Mouse (Mus musculus) heart, embryonic 10.5 days (tissue): ENCODE measurements around the gene Mgat3. TPM values are rescaled to one million over a fixed set of nuclear protein-coding genes. Genes with fewer than 3 reads are reported as not detected.

Source experiments
- DNase-seq: peaks from one replicate; pipeline ENCODE4 v3.0.0-alpha.2; 2017; ENCODE audit warnings: low spot score
- H3K27ac ChIP-seq: fragments of 300-500 bp; sonication (generic); 2 replicates; pipeline ENCODE4 v1.5.1; 2016; ENCODE audit warnings: mild to moderate bottlenecking
- H3K27me3 ChIP-seq: fragments of 300-500 bp; sonication (generic); 2 replicates; pipeline ENCODE4 v1.6.1; 2016; ENCODE audit warnings: mild to moderate bottlenecking; ENCODE audit not compliant: poor library complexity, insufficient read depth, severe bottlenecking
- H3K36me3 ChIP-seq: fragments of 300-500 bp; sonication (generic); 2 replicates; pipeline ENCODE4 v1.6.1; 2016; ENCODE audit warnings: mild to moderate bottlenecking, moderate library complexity
- H3K4me1 ChIP-seq: fragments of 300-500 bp; sonication (generic); 2 replicates; pipeline ENCODE4 v1.6.1; 2016; ENCODE audit warnings: mild to moderate bottlenecking
- H3K4me3 ChIP-seq: fragments of 300-500 bp; sonication (generic); 2 replicates; pipeline ENCODE4 v1.5.1; 2016; ENCODE audit warnings: mild to moderate bottlenecking, moderate library complexity
- H3K9me3 ChIP-seq: fragments of 300-500 bp; sonication (generic); 2 replicates; pipeline ENCODE4 v1.6.1; 2016; ENCODE audit warnings: mild to moderate bottlenecking, moderate library complexity
- WGBS: fragments of 180-500 bp; shearing (Covaris S2); methylation state at CpG from one replicate; pipeline ENCODE4 v1.1.7; 2016; 5-methylcytosine and 5-hydroxymethylcytosine counted together
- polyA plus RNA-seq: library from polyadenylated mRNA; unstranded; fragments of >200 nt; fragmentation: Nextera tagmentation; extraction: Ambion mirVana; gene quantifications from 2 replicates; pipeline ENCODE4 v1.2.1, GENCODE M21; 2016

Mgat3 gene
- polyA plus RNA-seq, 1 experiment from 2014 or later = 2.8 TPM

DNA sequence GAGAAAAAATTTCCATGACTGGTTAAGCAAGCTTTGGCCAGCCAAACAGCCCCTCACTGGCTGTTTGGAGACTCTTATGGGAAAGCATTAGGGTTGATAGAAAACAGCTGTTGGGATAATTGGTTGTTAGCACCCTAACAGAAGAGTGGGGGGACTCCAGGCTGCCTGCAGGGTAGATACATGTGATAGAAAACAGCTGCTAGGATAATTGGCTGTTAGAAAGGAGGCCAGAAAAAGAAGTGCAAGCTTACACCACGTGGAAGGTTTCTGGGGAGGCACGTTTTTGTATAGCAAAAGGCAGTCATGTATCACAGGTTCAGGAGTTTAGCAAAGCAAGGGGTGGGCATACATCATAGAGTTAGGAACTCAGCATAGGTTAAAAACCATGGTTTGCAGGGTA lies 80.0 kb downstream of the Mgat3 start:
- Histone ChIP-seq H3K27me3 (no peaks in the 10 kb centered on the region), H3K4me3 (0 out of 2 replicates have a peak overlapping the region, but pooled peaks have one; percentile 77), H3K36me3 (peaks cover 58% of the 10 kb centered on the region), H3K27ac (peak overlapping the region; percentile 97), H3K4me1 (peaks cover 61% of the 10 kb centered on the region), H3K9me3 (no peaks in the 10 kb centered on the region)
- 24% methylated on average over 2 of the region's 2 CpGs for WGBS
- DNase-seq = no peak

GRCm38 (mm10) chr15:80254207-80254606 lies 80.7 kb downstream of the Mgat3 start:
- WGBS = 43% methylated on average over 6 of the region's 6 CpGs
- Histone ChIP-seq H3K27me3 (no peaks in the 10 kb centered on the region), H3K27ac (peak overlapping the region; percentile 97), H3K4me3 (peak overlapping the region; percentile 77), H3K9me3 (no peaks in the 10 kb centered on the region), H3K4me1 (peaks cover 63% of the 10 kb centered on the region), H3K36me3 (peaks cover 53% of the 10 kb centered on the region)
- no peak for DNase-seq

DNA sequence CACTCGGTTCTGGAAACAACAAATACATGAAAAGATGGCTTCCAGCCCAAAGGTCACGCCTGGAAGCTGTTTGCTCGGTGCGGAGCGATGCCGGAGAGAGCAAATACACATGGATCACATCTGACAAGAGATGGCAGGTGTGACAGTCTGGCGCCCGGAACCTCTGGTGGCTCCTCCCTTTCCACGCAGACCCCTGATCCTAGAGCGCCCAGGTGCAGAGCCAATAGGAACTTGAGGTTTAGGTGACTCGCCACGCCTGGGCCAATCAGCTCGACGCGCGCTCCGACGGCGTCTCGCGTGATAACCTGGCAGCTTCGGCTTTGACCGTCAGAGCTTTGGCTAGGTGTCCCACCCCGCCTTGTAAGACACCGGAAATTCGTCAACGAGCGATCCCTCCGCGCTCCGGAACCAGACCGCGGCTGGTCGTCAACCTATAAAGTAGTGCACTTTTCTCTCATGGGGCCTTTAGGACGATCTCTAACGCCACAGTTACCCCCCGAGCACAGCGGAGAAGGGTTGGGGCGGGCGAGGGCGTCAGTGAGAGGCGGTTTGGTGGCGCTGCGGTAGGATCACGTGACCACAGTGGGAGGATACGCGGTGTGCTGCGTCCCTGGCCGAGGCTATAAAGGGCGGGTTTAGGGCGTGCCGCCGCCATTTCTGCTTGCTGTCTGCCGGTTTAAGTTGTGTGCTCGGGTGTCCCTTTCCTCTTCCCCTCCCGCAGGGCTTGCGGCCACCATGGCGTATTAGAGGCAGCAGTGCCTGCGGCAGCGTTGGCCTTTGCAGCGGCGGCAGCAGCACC lies 81.5 kb downstream of the Mgat3 start, which contains the start of gene Atf4:
TSS of gene Atf4 (plus strand) at position 338 of the 799 bp plus-strand sequence.
- WGBS = under 1% methylated on average over 62 of the region's 62 CpGs

GRCm38 (mm10) chr15:80255646-80256121 lies 82.2 kb downstream of the Mgat3 start:
- Histone ChIP-seq H3K9me3 (no peaks in the 10 kb centered on the region), H3K27ac (peak overlapping the region; percentile 97), H3K27me3 (no peaks in the 10 kb centered on the region), H3K4me3 (peak overlapping the region; percentile 77), H3K4me1 (peaks cover 50% of the 10 kb centered on the region), H3K36me3 (peaks cover 53% of the 10 kb centered on the region)
- under 1% methylated on average over 51 of the region's 51 CpGs for WGBS
- DNase-seq = peak; percentile 95

More for the DNA sequence above, 81.5 kb downstream of the Mgat3 start, which contains the start of gene Atf4:
- peak; percentile 99 for DNase-seq
- no peaks in the 10 kb centered on the region for H3K27me3 ChIP-seq
- H3K4me3 ChIP-seq = peak within 1 kb of the TSS; percentile 77
- H3K9me3 ChIP-seq = no peaks in the 10 kb centered on the region
- H3K4me1 ChIP-seq = peaks cover 55% of the 10 kb centered on the region
- peaks cover 52% of the 10 kb centered on the region for H3K36me3 ChIP-seq
- H3K27ac ChIP-seq = peak within 1 kb of the TSS; percentile 97

DNA sequence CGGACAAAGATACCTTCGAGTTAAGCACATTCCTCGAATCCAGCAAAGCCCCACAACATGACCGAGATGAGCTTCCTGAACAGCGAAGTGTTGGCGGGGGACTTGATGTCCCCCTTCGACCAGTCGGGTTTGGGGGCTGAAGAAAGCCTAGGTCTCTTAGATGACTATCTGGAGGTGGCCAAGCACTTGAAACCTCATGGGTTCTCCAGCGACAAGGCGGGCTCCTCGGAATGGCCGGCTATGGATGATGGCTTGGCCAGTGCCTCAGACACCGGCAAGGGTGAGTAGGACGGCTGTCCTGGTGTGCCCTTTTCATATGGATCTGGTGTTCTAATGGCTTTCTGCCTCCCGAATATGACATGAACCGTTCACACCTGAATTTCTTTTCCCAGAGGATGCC lies 82.7 kb downstream of the Mgat3 start:
- Histone ChIP-seq H3K36me3 (peaks cover 52% of the 10 kb centered on the region), H3K27ac (peak overlapping the region; percentile 97), H3K4me3 (peak overlapping the region; percentile 77), H3K9me3 (no peaks in the 10 kb centered on the region), H3K4me1 (peaks cover 44% of the 10 kb centered on the region), H3K27me3 (no peaks in the 10 kb centered on the region)
- WGBS = 9% methylated on average over 16 of the region's 16 CpGs
- DNase-seq = no peak

GRCm38 (mm10) chr15:80256656-80257601 lies 83.4 kb downstream of the Mgat3 start:
- Histone ChIP-seq H3K4me1 (peaks cover 37% of the 10 kb centered on the region), H3K9me3 (no peaks in the 10 kb centered on the region), H3K36me3 (peaks cover 50% of the 10 kb centered on the region), H3K27me3 (no peaks in the 10 kb centered on the region), H3K27ac (peak overlapping the region; percentile 97), H3K4me3 (peak overlapping the region; percentile 77)
- no peak for DNase-seq
- 67% methylated on average over 12 of the region's 12 CpGs for WGBS

- Histone ChIP-seq H3K4me3 (peak overlapping the region; percentile 77; the same call in 1 of the 2 replicates), H3K27me3 (no peaks in the 10 kb centered on the region), H3K4me1 (peaks cover 37% of the 10 kb centered on the region), H3K27ac (peak overlapping the region; percentile 67; the same call in 1 of the 2 replicates), H3K36me3 (peaks cover 50% of the 10 kb centered on the region), H3K9me3 (no peaks in the 10 kb centered on the region)
- 33% methylated on average over 4 of the region's 4 CpGs for WGBS
- DNase-seq = no peak
Measured at GRCm38 (mm10) chr15:80257602-80258239, 84.2 kb downstream of the Mgat3 start.

GRCm38 (mm10) chr15:80258240-80259170 lies 85.0 kb downstream of the Mgat3 start:
- Histone ChIP-seq H3K4me3 (no peak overlapping the region; the same call in 1 of the 2 replicates), H3K27ac (peak overlapping the region; percentile 67; the same call in 1 of the 2 replicates), H3K4me1 (peaks cover 42% of the 10 kb centered on the region), H3K27me3 (no peaks in the 10 kb centered on the region), H3K9me3 (no peaks in the 10 kb centered on the region), H3K36me3 (peaks cover 44% of the 10 kb centered on the region)
- 54% methylated on average over 11 of the region's 11 CpGs for WGBS
- peak; percentile 91 for DNase-seq

GRCm38 (mm10) chr15:80259406-80260045 lies 86.0 kb downstream of the Mgat3 start:
- 77% methylated on average over 8 of the region's 8 CpGs for WGBS
- Histone ChIP-seq H3K36me3 (peaks cover 44% of the 10 kb centered on the region), H3K4me3 (no peak overlapping the region), H3K27me3 (no peaks in the 10 kb centered on the region), H3K27ac (no peak overlapping the region), H3K9me3 (no peaks in the 10 kb centered on the region), H3K4me1 (peaks cover 33% of the 10 kb centered on the region)
- no peak for DNase-seq

DNA sequence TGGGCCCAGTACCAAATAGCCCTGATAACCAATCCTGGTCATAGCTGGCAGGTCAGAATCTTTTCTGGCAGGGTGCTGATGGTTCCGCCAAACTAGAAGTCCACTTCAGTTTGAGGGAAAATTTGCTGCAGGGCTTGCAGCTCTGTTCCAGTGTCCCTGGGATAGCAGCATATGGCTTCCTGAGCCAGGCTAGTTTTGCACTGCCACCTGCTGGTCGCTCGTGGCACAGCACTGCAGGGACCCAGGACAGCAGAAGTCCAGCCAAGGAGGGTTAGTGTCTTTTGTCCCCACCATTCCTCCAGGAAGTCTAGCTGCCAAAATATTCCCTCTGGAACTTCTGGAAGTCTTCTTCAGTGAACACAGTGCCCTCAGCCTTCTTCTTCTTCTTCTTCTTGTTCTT lies 87.2 kb downstream of the Mgat3 start:
- WGBS = 15% methylated on average over 3 of the region's 3 CpGs

DNA sequence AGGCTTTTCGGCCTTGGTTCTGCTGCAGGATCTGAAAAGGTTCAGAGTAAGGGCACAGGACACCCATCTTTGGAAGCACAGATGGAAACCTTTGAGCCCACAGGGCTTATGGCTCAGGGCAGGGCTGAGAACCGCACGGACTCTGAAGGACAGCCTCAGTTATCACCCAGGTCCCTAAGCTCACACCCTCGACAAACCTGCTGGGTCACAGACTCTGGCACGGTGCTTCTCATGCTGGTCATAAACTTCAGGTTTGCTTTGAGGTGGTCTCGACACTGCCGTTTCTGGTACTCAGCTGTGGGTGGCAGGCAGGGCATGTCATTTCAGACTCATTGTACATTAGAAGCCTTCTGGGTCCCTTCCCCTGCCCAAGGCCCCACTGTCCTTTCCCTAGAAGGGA lies 87.6 kb downstream of the Mgat3 start:
- no peak overlapping the region for H3K4me3 ChIP-seq
- WGBS = 82% methylated on average over 7 of the region's 7 CpGs

More for the DNA sequence above, 87.2 kb downstream of the Mgat3 start:
- no peaks in the 10 kb centered on the region for H3K9me3 ChIP-seq
- no peaks in the 10 kb centered on the region for H3K27me3 ChIP-seq
- peaks cover 44% of the 10 kb centered on the region for H3K36me3 ChIP-seq
- peaks cover 32% of the 10 kb centered on the region for H3K4me1 ChIP-seq
- H3K4me3 ChIP-seq = no peak overlapping the region
- peak; percentile 91 for DNase-seq
- H3K27ac ChIP-seq = no peak overlapping the region

More for the DNA sequence above, 87.6 kb downstream of the Mgat3 start:
- DNase-seq = no peak
- Histone ChIP-seq H3K27me3 (no peaks in the 10 kb centered on the region), H3K27ac (no peak overlapping the region), H3K36me3 (peaks cover 43% of the 10 kb centered on the region), H3K9me3 (no peaks in the 10 kb centered on the region), H3K4me1 (peaks cover 32% of the 10 kb centered on the region)
